Mouse (Mus musculus) gastrocnemius, postnatal 4 days (tissue): Measurements from ENCODE around the gene Stat2. TPM values are rescaled to one million over a fixed set of nuclear protein-coding genes. Genes with fewer than 3 reads are reported as not detected.
A peak's percentile ranks its signal among the peaks of the same experiment; 100 is the strongest.

ENCODE experiments used
- DNase-seq, 2 experiments: peaks; one replicate each; pipeline ENCODE4 v3.0.0; 2021 to 2022; ENCODE audit warnings: low spot score in 2 of 2, mixed read lengths in 2 of 2
- long read RNA-seq, 2 experiments: library from polyadenylated mRNA; stranded (forward); transcript quantifications; one replicate each; pipeline ENCODE4 v2.0.0; 2021
- total RNA-seq, 2 experiments: library from RNA; stranded (reverse); gene quantifications; 2 replicates each; pipeline ENCODE4 v1.2.3; 2021

Stat2 gene
- 10 to 100 TPM in 1 of 2 experiments, 1 to 10 TPM in 1; 9.3 to 10.2 TPM for total RNA-seq
- long read RNA-seq, experiment 1, partial matches to known transcripts: 2 of 2 reads
- long read RNA-seq, experiment 1, other reads (novel, unspliced or antisense): 0 of 2 reads
- long read RNA-seq, experiment 2, partial matches to known transcripts: 1 of 2 reads
- long read RNA-seq, experiment 2, other reads (novel, unspliced or antisense): 1 of 2 reads

- peak; percentile 92 to 96 for DNase-seq
Observed at GRCm38 (mm10) chr10:128270287-128270841, at the start of gene Stat2. Stat2 (plus strand) TSS chr10:128270559.

GRCm38 (mm10) chr10:128221533-128222286, 48.6 kb upstream of the Stat2 start:
- no peak for DNase-seq

DNA sequence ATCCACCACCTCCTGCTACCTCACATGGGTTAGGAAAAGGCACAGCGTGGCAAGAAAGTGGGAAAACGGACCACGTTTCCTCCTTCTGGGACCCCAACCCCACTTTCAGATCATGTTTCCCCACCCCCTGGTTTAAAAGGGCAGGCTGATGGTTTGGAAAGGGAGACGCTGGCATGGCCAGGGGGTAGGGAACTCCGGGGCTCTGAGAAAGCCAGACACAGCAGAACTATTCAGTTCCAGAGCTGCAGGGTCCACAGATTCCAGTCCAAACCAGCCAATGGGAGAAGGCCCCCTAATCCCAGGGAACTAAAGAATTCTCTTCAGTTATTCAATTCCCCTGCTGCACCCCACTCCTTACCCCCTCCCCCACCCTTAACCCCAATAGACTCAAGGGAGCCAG, 45.3 kb upstream of the Stat2 start:
- DNase-seq: no peak

DNA sequence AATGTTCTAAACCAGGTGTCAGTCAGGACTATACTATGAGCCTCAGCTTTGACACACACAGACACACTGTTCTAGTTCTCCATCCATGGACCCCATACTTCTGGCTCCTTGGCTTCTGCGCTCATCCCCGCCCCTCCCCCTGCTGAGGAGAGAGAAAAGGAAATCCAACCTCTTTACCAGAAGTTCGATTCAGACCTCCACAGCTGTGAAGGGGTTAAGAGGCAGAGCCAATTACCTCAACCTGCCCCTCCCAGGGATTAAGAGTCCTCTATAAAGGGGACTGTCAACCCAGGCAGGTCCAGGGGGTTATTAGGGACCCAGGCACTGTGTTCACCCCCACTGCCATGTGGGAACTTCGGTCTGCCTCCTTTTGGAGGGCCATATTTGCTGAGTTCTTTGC, 44.8 kb upstream of the Stat2 start, which contains the start of gene Mip:
TSS of gene Mip (plus strand) at position 301 of the 400 bp plus-strand sequence.
- DNase-seq: no peak

DNA sequence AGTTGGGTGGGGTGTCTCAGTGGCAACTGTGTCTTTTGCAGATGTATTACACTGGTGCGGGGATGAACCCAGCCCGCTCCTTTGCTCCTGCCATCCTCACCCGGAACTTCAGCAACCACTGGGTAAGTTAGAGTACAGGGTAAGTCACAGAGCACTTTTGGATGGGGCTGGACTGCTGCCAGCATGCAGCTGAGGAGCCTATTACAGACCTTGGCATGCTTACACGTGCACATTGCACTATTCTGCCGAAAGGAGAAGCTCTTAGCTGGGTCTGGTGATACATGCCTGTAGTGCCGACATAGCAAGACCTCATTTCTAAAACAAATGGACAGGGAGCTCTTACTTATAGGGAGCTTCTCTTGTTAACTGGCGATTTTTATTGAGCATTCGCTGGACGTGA, 42.8 kb upstream of the Stat2 start:
- no peak for DNase-seq

GRCm38 (mm10) chr10:128228009-128228408, 42.4 kb upstream of the Stat2 start:
- no peak for DNase-seq

- DNase-seq: no peak
Observed at GRCm38 (mm10) chr10:128230582-128230981, 39.8 kb upstream of the Stat2 start.

DNA sequence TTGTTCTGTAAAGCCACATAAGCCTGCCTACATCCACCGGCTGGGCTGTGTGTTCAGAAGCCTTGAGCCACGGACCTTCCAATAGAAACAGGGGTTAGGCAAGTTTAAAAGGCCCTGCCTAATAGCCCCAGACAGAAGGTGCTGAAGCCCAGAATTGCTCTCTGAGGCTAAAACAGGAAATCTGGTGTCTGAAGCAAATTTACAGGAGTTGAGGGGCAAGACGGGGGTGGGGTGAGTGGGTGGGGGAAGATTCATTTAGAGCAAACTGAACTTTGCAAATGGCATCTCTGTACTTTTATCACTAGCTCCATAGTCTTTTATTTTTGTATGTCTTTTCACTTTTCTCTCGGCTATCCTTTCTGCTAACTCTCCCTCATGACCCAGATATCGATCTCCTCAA, 39.2 kb upstream of the Stat2 start:
- DNase-seq: no peak

DNA sequence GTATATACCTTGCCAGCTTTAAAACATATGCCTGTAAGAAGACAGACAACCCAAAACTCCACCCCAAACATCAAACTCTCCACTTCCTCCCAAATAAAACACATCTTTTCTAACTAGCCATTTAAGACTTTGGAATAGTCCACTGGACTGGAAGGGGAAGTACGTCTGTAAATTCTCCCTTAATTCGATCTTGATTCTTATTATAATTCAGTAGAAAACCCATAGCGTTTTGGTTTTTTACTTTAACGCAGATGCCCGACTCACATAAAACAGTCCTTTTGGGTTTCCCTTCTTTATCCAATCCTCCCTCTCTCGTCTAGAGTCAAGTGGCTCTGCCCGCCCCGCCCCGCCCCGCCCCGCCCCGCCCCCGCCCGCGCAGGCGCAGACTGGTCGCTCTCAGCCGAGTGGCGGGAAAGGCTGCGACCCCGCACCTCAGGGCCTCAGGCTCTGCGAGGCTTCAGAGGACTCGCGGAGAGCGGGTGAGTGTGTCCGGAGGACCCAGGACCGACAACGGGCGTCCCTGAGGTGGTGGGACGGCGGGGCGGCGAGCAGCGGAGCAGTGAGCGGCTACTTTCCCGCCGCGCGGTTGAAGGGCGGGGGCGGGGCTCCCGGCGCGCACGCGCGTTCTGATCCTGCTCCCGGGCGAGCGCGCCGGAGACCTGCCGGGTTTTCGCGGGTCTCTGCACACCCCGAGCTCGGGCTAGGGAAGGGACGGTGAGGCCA, 38.5 kb upstream of the Stat2 start, which contains the start of gene Timeless:
TSS of gene Timeless (plus strand) at position 369 of the 723 bp plus-strand sequence.
- DNase-seq: peak; percentile 77 to 88

DNA sequence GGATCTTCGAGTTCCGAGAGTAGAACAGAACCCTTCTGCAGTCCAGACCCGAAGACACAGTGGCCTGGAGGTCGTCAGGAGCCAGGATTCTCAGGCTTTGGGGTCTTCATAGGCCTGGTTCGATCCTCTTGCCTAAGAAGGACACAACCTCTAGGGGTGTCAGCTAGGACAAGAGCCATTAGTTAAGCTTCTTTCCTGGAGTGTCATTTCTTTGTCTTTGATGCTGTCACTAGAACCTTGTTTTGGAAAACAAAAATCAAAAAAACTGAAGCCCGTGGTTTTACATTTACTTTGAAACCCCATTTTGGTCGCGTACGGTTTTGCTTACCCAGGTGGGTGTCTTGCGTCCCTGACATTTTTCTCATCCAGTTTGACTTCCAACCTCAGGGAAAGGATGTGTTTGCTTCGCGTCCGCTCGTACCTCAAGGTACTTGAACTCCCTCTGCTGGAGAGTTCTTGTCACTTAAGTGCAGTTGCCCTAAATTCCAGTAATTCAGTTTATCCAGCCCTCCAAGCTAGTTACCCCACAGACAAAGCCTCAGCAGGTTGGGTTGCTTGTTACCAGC, 37.9 kb upstream of the Stat2 start:
- DNase-seq: peak in 1 of 2 experiments; percentile 51

DNA sequence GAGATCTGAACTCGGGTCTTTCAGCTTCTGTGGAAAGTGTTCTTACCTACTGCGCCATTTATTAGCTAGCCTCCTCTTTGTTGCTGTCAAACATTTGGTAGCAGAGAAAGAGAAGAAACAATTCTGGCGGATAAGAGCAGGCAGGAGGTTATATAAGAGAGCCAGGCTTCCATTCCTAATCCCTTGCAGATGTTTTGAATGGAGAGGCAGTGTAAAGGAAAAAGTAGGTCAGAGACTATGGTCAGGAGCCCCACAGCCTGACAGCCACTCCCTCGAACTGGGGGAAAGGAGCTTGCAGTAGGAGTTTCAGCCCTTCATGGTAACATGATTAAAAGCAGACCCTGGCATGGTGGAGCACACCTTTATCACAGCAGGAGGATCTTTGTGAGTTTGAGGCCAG, 34.0 kb upstream of the Stat2 start:
- no peak for DNase-seq

DNA sequence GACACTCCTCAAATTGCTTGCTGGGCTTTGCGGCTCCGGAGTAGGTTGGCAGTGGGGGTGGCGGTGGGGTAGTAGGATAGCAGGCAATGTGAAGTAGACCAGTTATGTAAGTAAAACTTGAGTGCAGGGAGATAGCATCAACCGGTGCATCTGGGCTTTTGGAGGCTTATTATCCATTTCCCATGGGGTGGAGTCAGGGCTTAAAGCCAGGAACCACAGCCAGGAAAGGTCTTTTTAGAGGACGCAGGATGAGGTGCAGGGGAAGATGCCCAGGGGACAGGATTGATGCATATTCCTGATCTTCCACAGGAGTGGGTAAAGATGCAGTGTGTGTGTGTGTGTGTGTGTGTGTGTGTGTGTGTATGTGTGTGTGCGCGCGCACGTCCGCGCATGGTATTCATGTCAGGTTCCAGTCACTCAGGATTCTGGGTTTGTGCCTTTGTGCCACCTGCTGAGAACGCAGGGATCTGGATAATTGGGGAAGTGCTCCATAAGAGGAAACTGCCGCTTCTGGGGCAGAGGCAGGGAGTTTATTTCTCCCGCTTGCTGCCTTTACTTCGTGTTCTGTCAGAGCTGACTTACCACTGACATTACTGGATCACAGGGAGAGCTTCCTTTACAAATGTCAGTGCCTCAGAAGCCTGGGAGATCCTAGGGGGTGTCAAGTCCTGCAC, 32.4 kb upstream of the Stat2 start:
- no peak for DNase-seq

- DNase-seq: no peak
Observed at GRCm38 (mm10) chr10:128239140-128239539, 31.2 kb upstream of the Stat2 start.

DNA sequence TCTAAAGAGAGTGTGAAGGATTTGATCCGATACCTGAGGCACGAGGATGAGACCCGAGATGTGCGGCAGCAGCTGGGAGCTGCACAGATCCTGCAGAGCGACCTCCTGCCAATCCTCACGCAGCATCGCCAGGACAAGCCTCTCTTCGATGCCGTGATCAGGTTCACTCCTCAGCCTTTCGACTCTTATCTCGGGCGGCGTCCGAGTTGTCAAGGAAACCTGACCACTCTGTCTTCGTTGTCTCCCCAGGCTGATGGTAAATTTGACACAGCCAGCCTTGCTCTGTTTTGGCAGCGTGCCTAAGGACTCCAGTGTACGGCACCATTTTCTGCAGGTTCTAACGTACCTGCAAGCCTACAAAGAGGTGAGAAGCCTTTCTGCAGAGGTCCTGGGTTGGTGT, 30.2 kb upstream of the Stat2 start:
- no peak for DNase-seq

DNA sequence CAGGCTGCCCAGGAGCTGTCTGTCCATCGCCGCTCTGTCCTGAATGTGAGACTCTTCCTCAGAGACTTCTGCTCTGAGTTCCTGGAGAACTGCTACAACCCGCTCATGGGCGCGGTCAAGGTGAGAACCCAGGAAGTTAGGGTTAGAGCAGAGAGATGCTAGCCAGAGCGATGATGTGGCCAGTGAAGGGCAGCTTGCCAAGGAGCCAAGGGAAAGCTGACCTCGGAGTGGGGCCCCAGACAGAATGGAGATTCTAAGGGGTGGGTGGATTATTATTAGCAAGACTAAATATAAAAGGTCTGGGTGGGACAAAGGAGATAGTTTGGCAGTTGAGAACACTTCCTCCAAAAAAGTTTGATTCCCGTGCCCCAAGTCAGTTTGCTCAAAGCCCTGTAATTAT, 27.1 kb upstream of the Stat2 start:
- DNase-seq: no peak

GRCm38 (mm10) chr10:128244121-128244520, 26.2 kb upstream of the Stat2 start:
- DNase-seq: no peak

DNA sequence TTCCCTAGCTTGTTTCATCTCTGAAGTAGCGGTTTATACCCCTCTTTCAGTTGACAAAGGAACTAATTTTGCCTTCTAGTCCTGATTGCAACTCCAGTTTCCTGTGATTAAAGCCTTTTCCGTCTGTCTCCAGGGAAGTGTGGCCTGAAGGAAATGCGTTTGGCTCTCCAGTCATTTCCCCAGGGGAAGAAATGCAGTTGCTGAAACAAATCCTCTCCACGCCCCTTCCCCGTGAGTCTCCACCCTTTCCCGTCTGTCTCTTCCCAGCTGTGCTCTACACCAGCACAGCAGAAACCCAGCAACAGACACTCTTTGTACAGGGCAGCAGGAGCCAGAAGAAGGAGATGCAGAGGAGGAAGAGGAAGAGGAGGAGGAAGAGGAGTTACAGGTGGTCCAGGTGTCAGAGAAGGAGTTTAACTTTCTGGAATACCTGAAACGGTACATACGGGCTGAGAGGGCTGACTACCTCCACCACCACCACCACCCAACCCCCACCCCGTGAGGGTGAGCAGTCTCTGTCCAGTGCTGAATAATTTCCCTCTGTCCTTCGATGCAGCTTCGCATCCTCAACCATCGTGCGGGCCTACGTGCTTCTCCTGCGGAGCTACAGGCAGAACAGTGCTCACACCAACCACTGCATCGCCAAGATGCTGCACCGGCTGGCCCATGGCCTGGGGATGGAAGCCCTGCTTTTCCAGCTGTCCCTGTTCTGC, 23.2 kb upstream of the Stat2 start:
- peak in 1 of 2 experiments; percentile 33 for DNase-seq

- DNase-seq: no peak
Observed at GRCm38 (mm10) chr10:128250565-128250964, 19.8 kb upstream of the Stat2 start.

DNA sequence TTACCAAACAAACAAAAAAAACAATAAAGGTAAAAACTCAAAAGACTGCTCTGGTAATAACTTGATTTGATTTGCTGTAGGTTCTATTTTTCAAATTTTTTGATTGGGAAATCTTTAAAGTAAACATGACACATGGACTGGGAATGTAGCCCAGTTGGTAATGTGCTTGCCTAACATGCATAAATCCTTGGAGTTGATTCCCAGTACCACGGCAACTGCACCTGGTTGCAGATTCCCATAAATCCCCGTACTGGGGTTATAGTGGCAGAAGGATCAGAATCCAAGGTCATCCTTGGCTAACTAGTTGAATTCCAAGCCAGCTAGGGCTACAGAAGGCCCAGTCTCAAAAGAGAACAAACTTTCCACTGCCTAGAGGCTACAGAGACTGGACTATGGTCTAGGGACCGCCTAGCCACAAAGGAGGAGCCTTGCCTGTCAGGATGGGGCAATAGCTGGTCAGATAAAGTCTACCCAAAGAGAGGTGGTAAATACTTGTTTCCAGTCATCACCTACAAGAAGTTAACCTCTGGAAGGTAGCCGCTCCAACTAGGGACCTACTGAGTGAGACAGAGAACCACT, 16.6 kb upstream of the Stat2 start, which contains the start of gene Apon:
TSS of gene Apon (plus strand) at position 420 of the 579 bp plus-strand sequence.
- DNase-seq: no peak

DNA sequence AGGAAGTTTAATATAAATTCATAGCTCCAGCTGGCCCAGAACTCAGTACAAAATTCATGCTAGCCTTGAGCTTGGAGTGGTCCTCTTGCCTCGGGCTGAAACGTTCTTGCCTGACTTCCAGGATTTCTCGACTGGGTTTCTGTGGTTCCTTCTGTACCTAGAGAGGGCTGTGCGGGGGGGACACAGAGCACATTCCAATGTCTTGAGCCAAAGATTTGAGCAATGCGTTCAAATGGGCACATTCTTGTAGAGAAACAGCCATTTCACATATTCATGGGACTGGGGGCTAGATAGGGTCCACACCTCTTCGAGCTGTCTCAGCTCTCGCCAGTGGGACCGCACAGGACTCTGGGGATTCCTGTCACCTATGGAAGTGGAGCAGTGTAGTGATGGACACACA, 14.4 kb upstream of the Stat2 start:
- no peak for DNase-seq
